Mouse (Mus musculus) ES-E14 (cell line): ENCODE measurements around the gene Itk.

ENCODE experiments used
- CHD2 ChIP-seq: IDR thresholded peaks from 2 replicates; pipeline ENCODE4 v1.6.1; 2014; ENCODE audit warnings: mild to moderate bottlenecking, low read depth, low read length, inconsistent platforms
- ZNF384 ChIP-seq: IDR thresholded peaks from 2 replicates; pipeline ENCODE4 v1.6.1; 2012; ENCODE audit warnings: low read depth, low read length, inconsistent platforms

DNA sequence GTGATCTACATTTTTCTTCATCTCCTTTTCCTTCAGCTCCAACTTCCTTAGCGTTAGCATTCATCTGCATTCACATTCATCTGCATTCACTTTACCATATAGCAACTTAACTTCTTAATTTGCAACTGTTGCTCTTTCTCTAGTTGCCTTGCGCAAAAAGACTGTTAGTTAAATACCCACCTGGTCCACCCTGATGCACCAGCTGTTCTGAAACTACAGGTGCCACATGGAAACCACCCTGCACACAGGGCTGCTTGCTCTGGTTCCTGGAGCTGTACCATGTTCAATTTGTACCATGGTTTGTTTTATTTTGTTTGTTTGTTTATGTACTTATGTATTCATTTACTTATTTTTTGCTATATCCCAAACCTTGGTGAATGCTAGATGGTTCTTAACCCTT lies 6.4 kb upstream of the Itk start:
- TF ChIP-seq CHD2 (no peak), ZNF384 (no peak)
